Mouse (Mus musculus): ENCODE data around the gene Chst7.

Chst7 gene

DNA sequence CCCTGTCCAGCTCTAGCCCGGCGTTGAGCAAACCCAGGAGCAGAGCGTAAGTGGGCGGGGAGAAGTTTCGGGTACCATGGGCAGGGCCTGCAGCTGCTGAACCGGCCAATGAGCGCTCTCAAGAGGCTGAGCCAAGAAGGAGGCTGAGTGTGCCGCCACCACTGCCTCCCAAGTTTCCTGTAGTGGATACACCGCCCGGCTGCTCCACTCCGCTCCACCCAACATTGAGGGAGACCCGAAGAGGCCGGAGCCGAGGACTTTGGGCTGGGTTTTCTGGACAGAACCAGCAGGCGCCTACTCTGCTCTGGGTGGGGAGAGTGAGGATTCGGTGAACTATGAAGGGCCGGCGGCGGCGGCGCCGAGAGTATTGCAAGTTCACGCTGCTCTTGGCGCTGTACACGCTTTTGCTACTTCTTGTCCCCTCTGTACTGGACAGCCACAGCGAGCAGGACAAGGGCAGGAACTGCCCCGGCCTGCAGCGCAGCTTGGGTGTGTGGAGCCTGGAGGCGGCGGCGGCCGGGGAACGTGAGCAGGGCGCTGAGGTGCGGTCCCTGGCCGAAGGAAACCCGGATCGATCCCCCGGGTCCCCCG, at the start of gene Chst7:
TSS of gene Chst7 (plus strand) at position 180 of the 591 bp plus-strand sequence.
- DNase-seq (ENCODE audit: low read depth in 2 of 2, low spot score in 2 of 2): no peak

GRCm38 (mm10) chrX:20012211-20012610, 47.1 kb upstream of the Chst7 start:
- DNase-seq (ENCODE audit: low read depth in 2 of 2, low spot score in 2 of 2): no peak

GRCm38 (mm10) chrX:20020942-20021341, 38.4 kb upstream of the Chst7 start:
- DNase-seq (ENCODE audit: low read depth in 2 of 2, low spot score in 2 of 2): no peak

- DNase-seq (ENCODE audit: low read depth in 2 of 2, low spot score in 2 of 2): no peak
Measured at GRCm38 (mm10) chrX:20060096-20060768, 872 bp downstream of the Chst7 start.

DNA sequence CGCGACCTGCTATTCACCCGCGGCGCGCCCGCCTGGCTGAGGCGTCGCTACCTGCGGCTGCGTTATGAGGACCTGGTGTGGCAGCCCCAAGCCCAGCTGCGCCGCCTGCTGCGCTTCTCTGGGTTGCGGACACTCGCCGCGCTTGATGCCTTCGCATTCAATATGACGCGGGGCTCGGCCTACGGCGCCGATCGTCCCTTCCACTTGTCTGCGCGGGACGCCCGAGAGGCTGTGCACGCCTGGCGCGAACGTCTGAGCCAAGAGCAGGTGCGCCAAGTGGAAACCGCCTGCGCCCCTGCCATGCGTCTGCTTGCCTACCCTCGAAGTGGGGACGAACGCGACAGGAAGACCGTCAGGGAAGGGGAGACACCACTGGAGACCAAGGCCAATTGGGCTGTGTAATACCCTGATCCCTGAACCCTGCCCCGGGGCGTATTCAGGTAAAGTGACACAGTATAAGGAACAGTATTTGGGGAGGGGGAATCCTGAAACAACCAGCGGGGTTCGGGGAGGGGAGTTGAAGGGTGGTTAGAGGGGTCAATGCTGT, 1.5 kb downstream of the Chst7 start:
- DNase-seq (ENCODE audit: low read depth in 2 of 2, low spot score in 2 of 2): no peak

DNA sequence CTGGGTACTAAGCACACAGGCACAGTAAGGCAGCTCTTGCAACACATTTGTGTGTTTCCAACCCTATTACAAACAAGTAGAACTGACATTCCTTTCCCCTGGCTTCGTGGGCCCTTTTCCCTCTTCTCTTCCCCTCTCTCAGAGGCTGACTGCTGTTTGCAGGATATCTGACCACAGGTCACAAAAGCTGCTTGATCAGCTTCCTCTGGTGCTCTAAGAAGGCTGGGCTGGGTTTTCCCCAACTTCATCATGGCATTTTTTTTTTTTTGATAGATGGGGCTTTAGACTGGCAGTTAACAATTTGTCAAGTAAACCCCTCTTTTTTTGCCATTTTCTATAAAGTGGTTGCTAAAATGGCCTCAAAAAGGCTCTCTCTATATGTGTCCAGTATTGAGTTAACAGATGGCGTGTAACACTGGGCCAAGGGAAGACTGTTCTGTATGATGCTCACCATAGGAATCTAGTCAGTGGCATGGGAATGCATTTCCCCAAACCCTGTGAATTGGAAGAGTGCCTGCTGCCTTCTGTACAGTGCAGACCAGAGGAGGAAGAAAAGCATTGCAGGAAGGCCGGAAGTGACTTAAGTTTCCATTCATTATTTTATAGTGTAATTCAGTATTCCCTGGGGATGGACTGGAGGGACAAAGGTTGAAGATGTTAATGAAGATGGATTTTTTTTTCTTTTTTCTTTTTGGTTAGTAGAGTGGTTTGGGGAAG, 2.6 kb downstream of the Chst7 start:
- DNase-seq (ENCODE audit: low read depth in 2 of 2, low spot score in 2 of 2): no peak

- DNase-seq (ENCODE audit: low read depth in 2 of 2, low spot score in 2 of 2): no peak
Measured at GRCm38 (mm10) chrX:20066636-20067035, 7.3 kb downstream of the Chst7 start.

GRCm38 (mm10) chrX:20070196-20070595, 10.8 kb downstream of the Chst7 start:
- no peak for DNase-seq (ENCODE audit: low read depth in 2 of 2, low spot score in 2 of 2)

GRCm38 (mm10) chrX:20117717-20118116, 58.4 kb downstream of the Chst7 start:
- no peak for DNase-seq (ENCODE audit: low read depth in 2 of 2, low spot score in 2 of 2)

DNA sequence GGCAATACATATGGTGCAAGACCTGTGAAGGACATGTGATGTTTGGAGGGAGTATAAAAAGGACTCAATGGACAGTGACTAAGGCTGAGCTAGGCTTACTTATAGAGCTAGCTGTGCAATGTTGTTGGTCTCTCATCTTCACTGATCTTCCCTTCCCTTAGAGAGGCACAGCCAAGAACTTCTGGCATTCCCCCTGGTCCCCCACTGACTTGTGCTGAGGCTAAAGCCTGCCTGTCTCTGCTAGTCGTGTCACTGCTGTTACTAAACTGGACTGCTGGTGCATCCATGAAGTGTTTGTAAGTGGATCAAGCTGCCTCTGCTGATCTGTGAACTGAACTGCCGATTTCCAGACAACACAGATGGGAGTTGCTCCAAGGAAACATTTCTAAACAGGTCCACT, 66.1 kb downstream of the Chst7 start:
- no peak for DNase-seq (ENCODE audit: low read depth in 2 of 2, low spot score in 2 of 2)

- DNase-seq (ENCODE audit: low read depth in 2 of 2, low spot score in 2 of 2): no peak
Measured at GRCm38 (mm10) chrX:20128951-20129350, 69.6 kb downstream of the Chst7 start.

DNA sequence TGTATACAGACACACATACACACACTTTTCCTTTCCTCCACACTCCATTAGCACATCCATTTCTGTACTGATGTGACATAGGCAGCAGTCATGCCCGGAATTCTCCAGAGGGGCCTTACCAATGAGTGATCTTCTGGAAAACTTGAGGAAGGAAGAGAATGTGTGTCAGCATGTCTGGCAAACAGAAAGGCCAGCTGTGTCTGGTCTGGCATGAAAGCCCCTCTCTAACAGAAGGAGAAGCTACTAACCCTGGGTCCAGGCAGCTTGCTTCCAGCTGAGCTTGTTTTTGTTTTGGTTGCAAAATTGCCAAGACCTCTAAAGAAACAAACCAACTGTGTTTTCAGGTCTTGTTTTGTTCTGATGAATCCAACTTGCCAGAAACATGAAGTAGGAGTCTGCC, 70.1 kb downstream of the Chst7 start:
- no peak for DNase-seq (ENCODE audit: low read depth in 2 of 2, low spot score in 2 of 2)

All from CD8-positive naive resting alpha-beta T cell, adult 2 months (primary cell).